Mouse (Mus musculus): ENCODE data around the gene Sbf2.
A peak's percentile ranks its signal among the peaks of the same experiment; 100 is the strongest.
"Not testable (repeated sequence)": the region's sequence is repeated elsewhere in the genome, so short reads cannot be mapped to it uniquely, and the experiment has no call there.

Gene Sbf2

DNA sequence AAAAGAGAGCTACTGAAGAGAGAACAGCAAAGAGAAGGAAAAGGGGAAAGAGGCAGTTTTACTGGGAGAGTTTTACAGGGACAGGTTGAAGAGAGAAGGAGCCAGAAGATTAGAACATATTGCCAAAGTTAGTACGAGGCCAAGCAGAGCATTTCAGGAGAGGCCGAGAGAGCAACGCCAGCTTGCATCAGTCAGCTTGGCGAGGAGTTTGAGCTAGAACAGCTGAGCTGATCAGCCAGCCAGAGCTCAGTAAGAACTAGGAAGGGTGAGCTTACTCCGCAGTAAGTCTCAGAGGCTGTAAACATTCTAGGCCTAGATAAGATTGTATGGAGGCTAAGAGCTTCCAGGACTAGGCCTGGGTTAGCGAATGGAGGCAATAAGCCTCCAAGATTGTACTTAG, 222.1 kb downstream of the Sbf2 start:
- no peak for DNase-seq (ENCODE audit: low read depth, low spot score)

DNA sequence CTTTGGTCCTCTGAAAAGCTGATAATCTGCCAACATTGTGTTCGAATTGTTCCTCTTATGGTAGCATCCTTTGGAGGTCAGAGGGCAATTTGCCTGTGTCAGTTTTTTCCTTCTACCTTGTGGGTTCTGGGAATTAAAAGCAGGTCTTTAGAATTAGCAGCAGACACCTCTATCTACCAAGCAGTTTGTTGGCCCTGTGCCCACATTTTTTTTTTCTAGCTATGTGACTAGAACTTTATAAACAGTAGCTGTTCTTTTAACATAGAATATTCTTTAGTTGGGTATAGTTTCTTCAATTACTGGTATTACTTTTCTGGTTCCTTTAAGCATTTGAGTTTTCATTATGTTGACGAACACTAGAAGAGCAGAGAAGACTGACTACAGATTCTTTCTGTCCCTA, 223.1 kb downstream of the Sbf2 start:
- no peak for DNase-seq (ENCODE audit: low read depth, low spot score)

DNA sequence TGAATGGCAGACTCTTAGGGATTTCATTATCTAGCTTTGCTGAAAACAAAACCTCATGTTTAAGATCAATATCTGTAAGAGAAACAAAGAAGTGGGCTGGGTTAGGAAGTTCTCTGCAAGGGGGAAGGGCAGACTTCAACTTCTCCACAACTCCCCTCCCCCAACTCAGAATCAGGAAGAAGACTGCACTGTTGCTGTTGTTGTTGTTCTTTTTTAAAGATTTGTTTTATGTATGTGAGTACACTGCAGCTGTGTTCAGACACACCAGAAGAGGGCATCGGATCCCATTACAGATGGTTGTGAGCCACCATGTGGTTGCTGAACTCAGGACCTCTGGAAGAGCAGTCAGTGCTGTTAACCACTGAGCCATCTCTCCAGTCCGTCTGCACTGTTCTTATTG, 225.8 kb downstream of the Sbf2 start:
- not testable (repeated sequence) for DNase-seq (ENCODE audit: low read depth, low spot score)

- DNase-seq (ENCODE audit: low read depth, low spot score): no peak
These were observed 227.2 kb downstream of the Sbf2 start for GRCm38 (mm10) chr7:110387565-110387964.

GRCm38 (mm10) chr7:110385482-110385881, 229.2 kb downstream of the Sbf2 start:
- no peak for DNase-seq (ENCODE audit: low read depth, low spot score)

- peak; percentile 20 for DNase-seq (ENCODE audit: low read depth, low spot score)
These were observed 230.4 kb downstream of the Sbf2 start for GRCm38 (mm10) chr7:110384343-110384742.

GRCm38 (mm10) chr7:110381625-110382024, 233.1 kb downstream of the Sbf2 start:
- no peak for DNase-seq (ENCODE audit: low read depth, low spot score)

- no peak for DNase-seq (ENCODE audit: low read depth, low spot score)
These were observed 235.3 kb downstream of the Sbf2 start for GRCm38 (mm10) chr7:110379335-110379914.

GRCm38 (mm10) chr7:110372529-110372928, 242.2 kb downstream of the Sbf2 start:
- DNase-seq (ENCODE audit: low read depth, low spot score): no peak

DNA sequence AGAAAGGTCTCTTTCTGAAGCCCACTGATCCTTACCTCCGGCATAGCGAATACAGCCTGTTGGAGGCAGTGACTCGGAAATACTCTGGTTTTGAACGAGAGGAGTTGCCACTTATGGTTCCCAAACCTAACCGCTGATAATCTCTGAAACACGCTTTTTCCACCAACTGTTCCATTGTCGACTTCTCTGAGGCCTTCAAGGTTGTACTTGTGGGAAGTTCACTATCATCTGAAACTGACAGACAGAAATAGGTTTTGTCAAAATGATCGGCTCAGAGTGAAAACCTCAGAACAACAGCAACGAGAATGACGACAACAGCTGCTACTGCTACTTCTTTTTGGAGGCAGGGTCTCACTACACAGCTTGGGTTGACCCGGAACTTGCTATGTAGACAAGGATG, 252.7 kb downstream of the Sbf2 start:
- DNase-seq (ENCODE audit: low read depth, low spot score): no peak

DNA sequence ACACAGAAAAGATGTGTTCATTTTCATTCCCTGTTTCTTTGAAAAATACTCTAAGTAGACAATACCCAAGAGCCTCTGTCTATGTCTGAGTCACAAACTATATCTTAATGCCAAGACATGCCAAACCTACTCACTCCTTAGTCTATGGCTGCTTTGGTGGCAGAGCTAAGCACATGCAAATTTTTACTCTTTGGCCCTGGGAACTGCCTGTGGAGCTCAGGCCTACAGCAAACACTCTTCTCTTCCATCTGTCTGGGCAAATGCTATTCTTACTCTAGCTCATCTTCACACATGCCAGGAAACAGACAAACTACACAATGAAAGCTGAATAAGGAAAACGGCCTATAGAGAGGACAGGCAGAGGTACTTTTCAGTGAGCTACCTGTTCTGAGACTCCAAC, 253.2 kb downstream of the Sbf2 start:
- DNase-seq (ENCODE audit: low read depth, low spot score): no peak

DNA sequence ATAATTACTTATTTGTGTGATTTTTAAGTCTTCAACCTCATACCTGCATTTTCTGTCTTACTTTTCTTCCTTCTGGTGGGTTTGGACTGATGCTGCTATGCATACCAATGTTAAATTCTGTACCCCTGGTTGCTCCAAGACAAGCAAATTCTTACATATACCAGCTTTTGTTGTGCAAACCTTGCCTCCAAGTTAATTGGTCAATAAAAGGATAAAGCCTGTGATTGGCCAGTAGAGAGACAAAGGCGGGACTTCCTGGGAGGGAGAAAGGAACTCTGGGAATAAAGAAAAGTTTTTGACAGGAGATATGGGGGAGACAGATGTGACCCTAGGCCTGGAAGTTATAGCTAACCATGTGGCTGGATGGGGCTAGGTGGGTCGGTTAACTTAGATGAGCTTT, 255.3 kb downstream of the Sbf2 start:
- DNase-seq (ENCODE audit: low read depth, low spot score): peak; percentile 52

GRCm38 (mm10) chr7:110353971-110354370, 260.8 kb downstream of the Sbf2 start:
- no peak for DNase-seq (ENCODE audit: low read depth, low spot score)

DNA sequence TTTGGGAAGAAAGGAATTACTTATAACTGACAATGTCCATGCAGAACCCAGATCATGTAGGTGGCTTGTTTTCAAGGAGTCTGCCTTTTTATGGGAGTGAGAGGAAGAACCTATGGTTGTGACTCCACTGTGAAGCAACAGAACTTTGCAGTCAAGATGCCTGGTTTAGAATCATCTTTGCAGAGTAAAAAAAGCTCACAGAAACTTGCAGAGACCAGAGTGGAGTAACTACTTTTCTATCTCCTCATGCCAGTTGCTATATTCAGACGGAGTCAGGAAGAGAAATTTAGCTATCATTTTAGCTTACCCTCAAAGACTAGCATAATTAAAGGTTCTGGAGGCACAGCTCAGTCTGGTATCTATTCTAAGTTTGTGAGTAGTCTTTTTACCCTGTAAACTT, 267.5 kb downstream of the Sbf2 start:
- DNase-seq (ENCODE audit: low read depth, low spot score): no peak

- no peak for DNase-seq (ENCODE audit: low read depth, low spot score)
These were observed 277.1 kb downstream of the Sbf2 start for GRCm38 (mm10) chr7:110337601-110338000.

GRCm38 (mm10) chr7:110325381-110326110, 289.2 kb downstream of the Sbf2 start:
- DNase-seq (ENCODE audit: low read depth, low spot score): no peak

- no peak for DNase-seq (ENCODE audit: low read depth, low spot score)
These were observed 289.9 kb downstream of the Sbf2 start for GRCm38 (mm10) chr7:110324852-110325251.

- no peak for DNase-seq (ENCODE audit: low read depth, low spot score)
These were observed 293.6 kb downstream of the Sbf2 start for GRCm38 (mm10) chr7:110321106-110321505.

- no peak for DNase-seq (ENCODE audit: low read depth, low spot score)
These were observed 295.7 kb downstream of the Sbf2 start for GRCm38 (mm10) chr7:110318971-110319519.

- no peak for DNase-seq (ENCODE audit: low read depth, low spot score)
These were observed 297.3 kb downstream of the Sbf2 start for GRCm38 (mm10) chr7:110317412-110317811.

DNA sequence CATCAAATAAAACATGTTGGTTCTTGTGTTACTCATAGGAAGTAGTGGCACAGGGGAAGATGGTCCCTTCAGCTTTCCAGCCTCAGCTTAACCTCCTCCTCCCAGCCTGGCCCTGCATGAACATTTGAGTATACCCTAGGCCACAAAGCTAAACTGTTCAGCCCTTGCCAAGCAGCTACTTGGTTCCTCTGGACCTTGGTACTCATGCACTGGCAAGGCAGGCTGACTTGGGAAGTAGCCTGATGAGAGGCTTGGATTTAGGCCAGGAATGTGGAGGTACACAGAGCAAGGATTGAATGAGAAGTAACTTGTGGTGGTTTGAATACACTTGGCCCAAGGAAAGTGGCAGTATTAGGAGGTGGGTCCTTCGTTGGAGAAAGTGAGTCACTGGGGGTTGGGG, 299.4 kb downstream of the Sbf2 start:
- no peak for DNase-seq (ENCODE audit: low read depth, low spot score)

- no peak for DNase-seq (ENCODE audit: low read depth, low spot score)
These were observed 300.3 kb downstream of the Sbf2 start for GRCm38 (mm10) chr7:110314401-110314890.

All from R1 (cell line).